Mouse (Mus musculus) ovary, adult 10 weeks (tissue): ENCODE results near the gene Wfdc2. TPM values are rescaled to one million over a fixed set of nuclear protein-coding genes. Genes with fewer than 3 reads are reported as not detected.

Experiments used
- polyA plus RNA-seq: library from polyadenylated mRNA; stranded (reverse); fragments of 350-450 nt; fragmentation: Illumina TruSeq; extraction: RNeasy Lipid Tissue Mini Kit (QIAGEN cat#74804); gene quantifications from one replicate; pipeline ENCODE4 v1.2.3, GENCODE M21; 2014

Gene Wfdc2
- 1.8 TPM for polyA plus RNA-seq

GRCm38 (mm10) chr2:164562391-164563188 is at the start of gene Wfdc2:
Wfdc2 (plus strand) TSS chr2:164562413.

GRCm38 (mm10) chr2:164573359-164573758 is 11.1 kb downstream of the Wfdc2 start, which contains the start of gene Spint3:
Spint3 (minus strand) TSS chr2:164573459.

GRCm38 (mm10) chr2:164585025-164585725 is 23.0 kb downstream of the Wfdc2 start, which contains the start of gene Wfdc6a:
Wfdc6a (minus strand) TSS chr2:164585447.

GRCm38 (mm10) chr2:164593494-164593893 is 31.3 kb downstream of the Wfdc2 start, which contains the start of gene Eppin:
Eppin (minus strand) TSS chr2:164593594.

GRCm38 (mm10) chr2:164613471-164613870 is 51.3 kb downstream of the Wfdc2 start, which contains the start of the genes Wfdc6b and Wfdc8:
Wfdc6b (plus strand) TSS chr2:164613522.
Wfdc8 (minus strand) TSS chr2:164613626.

Other genes with a start within 250 kb of the Wfdc2 start
- gene Svs6, start 245.7 kb upstream of the Wfdc2 start, polyA plus RNA-seq, result not detected
- gene Svs5, start 229.7 kb upstream of the Wfdc2 start, polyA plus RNA-seq, result 0.91 TPM
- gene Slpi, start 173.3 kb upstream of the Wfdc2 start, polyA plus RNA-seq, result not detected
- not detected for gene Rbpjl, start 159.3 kb upstream of the Wfdc2 start, polyA plus RNA-seq
- gene Matn4, start 157.3 kb upstream of the Wfdc2 start, polyA plus RNA-seq, result not detected
- gene Sdc4, start 118.5 kb upstream of the Wfdc2 start, polyA plus RNA-seq, result 107 TPM
- 8.4 TPM for gene Sys1, start 105.4 kb upstream of the Wfdc2 start, polyA plus RNA-seq
- not detected for gene Gm20458, start 101.4 kb upstream of the Wfdc2 start, polyA plus RNA-seq
- not detected for gene Trp53tg5, start 88.7 kb upstream of the Wfdc2 start, polyA plus RNA-seq
- gene Dbndd2, start 76.3 kb upstream of the Wfdc2 start, polyA plus RNA-seq, result 4.7 TPM
- 8.6 TPM for gene Pigt, start 64.9 kb upstream of the Wfdc2 start, polyA plus RNA-seq
- gene Spint3, start 11.0 kb downstream of the Wfdc2 start, polyA plus RNA-seq, result not detected
- gene Wfdc6a, start 23.0 kb downstream of the Wfdc2 start, polyA plus RNA-seq, result 0.66 TPM
- gene Eppin, start 31.2 kb downstream of the Wfdc2 start, polyA plus RNA-seq, result not detected
- gene Wfdc6b, start 51.1 kb downstream of the Wfdc2 start, polyA plus RNA-seq, result not detected
- not detected for gene Wfdc8, start 51.2 kb downstream of the Wfdc2 start, polyA plus RNA-seq
- not detected for gene Wfdc16, start 76.4 kb downstream of the Wfdc2 start, polyA plus RNA-seq
- 4.0 TPM for gene Wfdc10, start 93.6 kb downstream of the Wfdc2 start, polyA plus RNA-seq
- not detected for gene Wfdc9, start 94.2 kb downstream of the Wfdc2 start, polyA plus RNA-seq
- gene Wfdc11, start 111.7 kb downstream of the Wfdc2 start, polyA plus RNA-seq, result not detected
- not detected for gene Wfdc13, start 122.7 kb downstream of the Wfdc2 start, polyA plus RNA-seq
- not detected for gene Spint4, start 136.1 kb downstream of the Wfdc2 start, polyA plus RNA-seq
- not detected for gene Spint5, start 152.9 kb downstream of the Wfdc2 start, polyA plus RNA-seq
- 0.57 TPM for gene Wfdc3, start 183.5 kb downstream of the Wfdc2 start, polyA plus RNA-seq
- gene Dnttip1, start 183.6 kb downstream of the Wfdc2 start, polyA plus RNA-seq, result 5.2 TPM
- gene Ube2c, start 207.5 kb downstream of the Wfdc2 start, polyA plus RNA-seq, result 21.0 TPM
- not detected for gene Tnnc2, start 217.6 kb downstream of the Wfdc2 start, polyA plus RNA-seq
- gene Snx21, start 223.4 kb downstream of the Wfdc2 start, polyA plus RNA-seq, result 2.3 TPM
- not detected for gene Acot8, start 242.5 kb downstream of the Wfdc2 start, polyA plus RNA-seq
- 3.5 TPM for gene Zswim3, start 242.7 kb downstream of the Wfdc2 start, polyA plus RNA-seq